Mouse (Mus musculus) thymus, postnatal 14 days (tissue): ENCODE results near the gene Kcnh5.

ENCODE experiments used
- DNase-seq: peaks from one replicate; pipeline ENCODE4 v3.0.0; 2021

The Kcnh5 gene

DNA sequence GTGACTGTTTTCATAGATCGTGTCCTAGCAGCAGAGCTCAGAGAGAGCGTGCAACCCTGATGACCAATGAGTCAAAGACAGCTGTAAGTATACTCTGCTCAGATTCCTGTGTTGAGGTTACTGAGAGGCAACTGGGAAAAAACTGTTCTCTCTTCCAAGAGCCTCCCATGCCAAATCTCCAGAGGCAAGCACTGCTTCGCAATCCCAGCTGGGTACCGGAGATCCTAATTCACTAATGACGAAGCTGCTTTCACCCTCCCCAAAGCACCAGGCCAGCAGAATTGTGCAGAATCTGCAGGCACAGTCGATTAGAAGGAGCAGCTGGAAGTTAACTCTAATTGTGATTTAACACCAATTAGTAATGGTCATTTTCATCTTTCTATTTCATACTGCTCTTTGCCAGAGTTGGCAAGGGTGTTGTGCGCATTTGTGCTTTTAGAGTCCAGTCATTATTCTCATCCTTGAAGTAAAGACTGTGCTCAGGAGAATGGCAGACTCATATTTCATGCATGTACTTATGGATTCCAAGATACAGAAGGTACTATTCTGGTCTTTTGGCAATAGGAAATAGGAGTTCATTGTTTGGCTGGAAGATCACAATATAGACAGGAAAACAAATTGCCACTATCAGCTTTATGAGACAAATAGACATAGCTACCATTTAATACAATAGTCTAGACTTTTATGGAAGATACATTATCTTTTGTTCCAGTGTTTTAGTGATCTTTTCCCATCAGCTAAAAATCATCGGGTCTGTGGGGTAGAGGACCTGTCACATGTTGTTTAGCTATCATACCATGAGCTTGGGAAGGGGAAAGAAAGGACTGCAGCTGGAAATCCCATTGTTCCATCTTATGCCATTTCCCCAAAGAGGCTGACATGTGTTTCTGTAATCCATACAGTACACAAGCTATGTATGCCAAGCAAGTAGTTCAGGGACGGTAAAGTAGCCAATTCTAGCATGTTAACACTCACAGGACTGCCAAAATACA is 225.7 kb downstream of the Kcnh5 start:
- DNase-seq, result no peak

DNA sequence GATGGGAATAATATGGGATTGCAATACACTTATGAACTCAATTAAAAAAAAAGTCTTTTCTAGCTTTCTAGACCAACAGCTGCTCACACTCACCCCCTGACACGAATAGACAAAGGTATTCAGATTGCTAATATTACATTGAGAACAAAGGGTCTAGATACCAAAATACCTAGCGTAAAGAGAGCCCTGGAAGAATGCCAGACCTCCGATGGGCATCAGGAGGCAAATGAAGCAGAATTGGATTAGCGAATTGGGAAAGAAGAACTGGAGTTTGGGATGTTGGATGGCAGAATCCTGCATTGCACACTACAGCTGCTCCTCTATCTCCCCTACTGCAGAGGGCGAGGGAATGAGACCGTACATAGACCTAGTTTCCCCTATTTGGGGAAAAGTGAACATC is 275.8 kb downstream of the Kcnh5 start:
- DNase-seq, result no peak

DNA sequence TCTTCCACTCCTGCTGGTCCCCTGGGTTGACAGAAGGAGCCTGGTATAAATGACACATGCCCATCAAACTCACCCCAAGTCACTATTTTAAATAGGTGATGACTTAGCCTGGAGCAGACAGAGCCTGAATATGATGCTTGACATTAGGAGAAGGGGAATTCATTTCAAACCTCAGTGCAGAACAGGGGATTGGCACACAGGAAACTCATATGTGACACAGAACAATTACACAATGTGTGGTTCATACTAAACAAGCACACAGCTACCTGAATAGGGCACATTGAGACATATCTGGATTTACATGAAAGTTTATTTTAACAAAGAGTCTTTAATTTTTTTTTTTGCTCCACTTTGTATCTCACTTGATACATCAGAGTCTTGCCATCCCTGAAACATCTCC is 276.4 kb downstream of the Kcnh5 start:
- DNase-seq, result no peak

DNA sequence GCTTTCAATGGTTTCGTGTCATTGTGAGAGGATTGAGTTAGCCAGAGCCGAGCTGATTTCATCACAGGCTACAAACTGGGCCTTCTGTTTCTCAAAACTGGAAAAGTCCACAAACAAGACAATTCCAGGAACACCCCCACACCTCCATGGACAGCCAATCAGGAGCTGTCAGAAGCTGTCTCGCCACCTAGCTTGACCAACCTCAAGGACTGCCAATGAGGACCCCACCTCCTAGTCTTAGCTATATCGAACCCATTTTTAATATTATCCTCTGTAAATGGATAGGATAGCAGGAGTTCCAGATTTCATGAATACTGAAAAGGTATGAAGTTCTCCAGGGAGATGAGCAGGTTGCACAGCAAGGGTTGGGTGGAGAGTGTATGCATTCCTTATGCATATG is 278.1 kb downstream of the Kcnh5 start:
- no peak for DNase-seq

DNA sequence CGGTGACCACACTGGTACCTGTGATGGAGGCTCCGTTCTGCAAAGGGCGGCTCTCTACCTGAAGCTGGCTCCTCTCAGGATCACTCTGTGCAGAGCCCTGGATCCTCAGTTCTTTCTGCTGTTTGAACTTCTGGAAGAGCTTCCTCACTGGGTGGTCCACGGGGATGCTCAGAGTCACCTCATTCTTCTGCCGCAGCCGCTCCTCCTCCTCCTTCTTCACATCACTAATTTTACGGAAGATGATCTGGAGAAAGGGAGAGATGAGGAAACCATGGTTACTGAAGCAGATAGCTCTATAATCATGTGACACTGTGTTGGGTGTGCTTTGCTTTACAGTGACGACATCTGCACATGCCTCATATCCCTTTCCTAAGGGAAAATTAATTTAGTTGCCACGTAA is 278.9 kb downstream of the Kcnh5 start:
- no peak for DNase-seq

DNA sequence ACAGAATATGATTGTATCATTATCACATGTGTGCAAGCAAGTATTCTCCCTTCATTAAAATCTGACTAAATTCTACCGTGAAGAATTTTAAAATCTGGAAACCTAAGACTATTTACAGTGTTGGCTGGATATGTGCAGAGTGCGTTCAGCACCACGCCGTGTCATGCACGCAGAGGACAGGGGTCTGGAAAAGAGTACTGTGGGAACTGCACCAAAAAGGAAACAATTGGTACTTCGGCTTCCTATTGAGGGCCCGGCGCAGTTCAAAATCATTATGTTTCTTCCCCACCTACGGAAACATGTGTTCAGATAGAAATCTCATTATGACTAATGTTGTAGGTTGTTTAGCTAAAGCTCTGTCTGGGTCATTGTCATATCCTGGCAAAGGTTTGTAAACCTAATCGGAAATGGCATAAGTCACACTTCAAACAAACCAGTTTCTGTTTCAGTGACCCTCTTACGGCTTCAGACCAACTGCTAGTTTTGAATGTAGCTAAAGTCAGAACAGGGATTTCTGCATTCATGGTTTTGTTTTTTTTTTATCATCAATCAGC is 282.2 kb downstream of the Kcnh5 start:
- no peak for DNase-seq

DNA sequence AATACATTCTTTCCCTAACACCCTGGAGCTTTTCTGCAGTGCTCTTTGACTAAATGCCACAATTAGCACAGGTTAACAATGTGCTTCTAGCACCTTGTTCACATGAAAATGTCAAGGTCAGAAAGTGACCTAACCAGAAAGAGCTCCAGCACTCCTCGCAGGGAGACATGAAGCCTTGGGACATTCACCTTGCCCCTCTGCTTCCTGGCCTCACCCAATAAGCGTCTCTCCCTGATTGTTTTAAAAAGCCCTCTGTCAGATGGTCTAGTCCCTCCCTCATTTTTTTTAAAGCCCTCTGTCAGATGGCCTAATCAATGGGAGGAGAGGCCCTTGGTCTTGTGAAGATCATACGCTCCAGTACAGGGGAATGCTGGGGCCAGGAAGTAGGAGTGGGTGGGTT is 287.7 kb downstream of the Kcnh5 start:
- no peak for DNase-seq

DNA sequence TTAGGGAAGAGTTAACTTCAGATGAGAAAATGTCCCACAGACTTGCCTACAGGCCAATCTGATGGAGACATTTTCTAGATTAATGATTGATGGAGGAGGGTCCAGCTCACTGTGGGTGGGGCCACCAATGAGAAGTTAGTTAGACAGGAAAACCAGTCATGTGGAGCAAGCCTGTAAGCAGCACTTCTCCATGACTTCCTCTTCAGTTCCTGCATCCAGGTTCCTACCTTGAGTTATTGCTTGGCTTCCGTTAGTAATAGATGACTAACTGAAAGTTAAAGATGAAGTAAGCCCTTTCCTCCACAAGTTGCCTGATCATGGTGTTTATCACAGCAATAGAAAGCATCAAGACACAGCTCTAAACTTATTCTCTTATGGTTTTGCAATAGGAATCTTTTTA is 290.1 kb downstream of the Kcnh5 start:
- no peak for DNase-seq

DNA sequence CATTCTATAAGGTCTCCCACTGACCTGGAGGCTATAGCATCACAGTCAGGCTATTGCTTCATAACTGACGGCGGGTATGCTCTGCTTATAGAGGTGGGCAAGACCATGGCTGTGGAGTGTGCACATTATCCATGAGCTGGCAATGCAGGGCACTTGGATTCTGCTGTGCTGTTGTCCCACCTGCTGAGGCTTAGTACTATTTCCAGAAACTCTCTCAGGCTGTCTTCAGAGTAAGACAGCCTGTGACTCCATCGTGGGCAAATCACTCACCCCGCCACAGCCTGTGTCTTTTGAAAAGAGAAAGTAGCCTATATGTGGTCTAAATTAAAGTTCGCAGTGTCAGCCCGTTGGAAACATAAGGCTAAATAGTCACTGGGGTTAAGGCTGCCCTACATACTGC is 295.8 kb downstream of the Kcnh5 start:
- DNase-seq, result no peak

DNA sequence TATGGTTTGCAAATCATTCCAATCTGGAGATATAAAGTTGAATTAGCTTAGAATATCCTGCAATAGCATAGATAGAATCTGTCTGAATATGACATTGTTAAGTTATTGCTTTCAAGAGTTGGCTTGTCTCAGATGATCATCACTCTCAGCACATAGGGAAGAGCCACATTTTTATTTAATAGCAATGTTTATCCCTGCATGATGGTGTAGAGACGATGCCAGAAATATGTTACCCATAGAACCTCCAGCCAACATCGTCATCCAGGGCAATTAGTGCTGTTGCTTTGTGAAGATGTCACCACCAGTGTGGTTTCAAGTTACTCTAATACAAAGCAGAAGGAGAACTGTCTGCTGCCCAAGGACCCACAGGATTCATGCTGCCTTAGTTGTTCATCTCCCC is 321.5 kb downstream of the Kcnh5 start:
- no peak for DNase-seq

DNA sequence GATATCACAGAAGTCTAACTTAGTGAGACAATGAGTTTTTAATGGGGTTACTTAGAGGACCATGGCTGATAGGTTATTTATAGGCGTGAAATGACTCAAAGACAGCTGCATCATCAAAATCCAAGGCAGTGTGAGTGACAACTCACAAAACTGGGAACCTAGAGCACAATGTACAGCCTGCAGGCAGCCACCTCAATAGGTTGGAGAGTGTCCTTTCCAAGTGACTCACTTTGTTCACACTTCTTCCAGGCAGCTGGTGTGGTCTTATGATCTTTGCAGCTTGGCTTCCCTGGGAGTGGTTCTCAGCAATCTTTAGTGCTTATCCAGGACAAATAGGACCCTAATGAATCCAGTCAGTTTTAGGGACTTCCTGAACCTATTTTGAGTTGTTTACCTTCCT is 322.9 kb downstream of the Kcnh5 start:
- no peak for DNase-seq

DNA sequence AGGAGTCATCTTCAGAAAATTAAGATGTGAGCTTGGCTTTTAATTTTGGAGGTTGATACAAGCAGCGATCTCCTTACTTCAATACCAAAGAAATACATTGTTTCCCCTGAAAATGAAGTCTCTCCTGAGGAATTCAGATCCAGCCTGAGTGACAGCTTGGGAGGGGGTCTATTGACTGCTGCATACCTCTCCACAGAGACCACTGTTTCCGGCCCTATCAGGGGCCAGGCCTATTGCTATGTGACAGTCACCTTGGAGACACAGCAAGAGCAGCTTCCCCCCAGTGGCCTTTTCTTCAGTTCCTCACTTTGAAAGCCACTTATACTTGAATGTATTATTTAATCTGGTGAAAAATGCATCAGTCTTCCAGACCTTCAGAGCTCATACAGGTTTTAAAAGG is 326.8 kb downstream of the Kcnh5 start:
- DNase-seq, result no peak

DNA sequence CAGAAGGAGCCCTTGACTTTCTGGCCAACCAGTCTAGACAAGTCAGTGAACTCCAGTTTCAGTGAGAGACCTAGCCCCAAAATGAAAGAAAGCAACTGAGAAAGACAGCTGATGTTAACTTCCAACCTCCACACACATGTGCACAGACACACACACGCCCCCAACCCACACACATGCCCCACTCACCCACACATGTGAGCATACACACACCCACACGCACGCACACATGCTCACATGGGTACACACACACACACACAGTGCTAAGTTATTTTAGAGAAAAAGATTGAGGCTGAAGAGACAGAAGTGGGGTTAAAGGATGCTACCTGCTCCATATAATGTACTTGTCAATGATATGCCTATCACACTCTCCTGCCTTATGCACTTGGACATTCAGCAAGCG is 327.2 kb downstream of the Kcnh5 start:
- no peak for DNase-seq

DNA sequence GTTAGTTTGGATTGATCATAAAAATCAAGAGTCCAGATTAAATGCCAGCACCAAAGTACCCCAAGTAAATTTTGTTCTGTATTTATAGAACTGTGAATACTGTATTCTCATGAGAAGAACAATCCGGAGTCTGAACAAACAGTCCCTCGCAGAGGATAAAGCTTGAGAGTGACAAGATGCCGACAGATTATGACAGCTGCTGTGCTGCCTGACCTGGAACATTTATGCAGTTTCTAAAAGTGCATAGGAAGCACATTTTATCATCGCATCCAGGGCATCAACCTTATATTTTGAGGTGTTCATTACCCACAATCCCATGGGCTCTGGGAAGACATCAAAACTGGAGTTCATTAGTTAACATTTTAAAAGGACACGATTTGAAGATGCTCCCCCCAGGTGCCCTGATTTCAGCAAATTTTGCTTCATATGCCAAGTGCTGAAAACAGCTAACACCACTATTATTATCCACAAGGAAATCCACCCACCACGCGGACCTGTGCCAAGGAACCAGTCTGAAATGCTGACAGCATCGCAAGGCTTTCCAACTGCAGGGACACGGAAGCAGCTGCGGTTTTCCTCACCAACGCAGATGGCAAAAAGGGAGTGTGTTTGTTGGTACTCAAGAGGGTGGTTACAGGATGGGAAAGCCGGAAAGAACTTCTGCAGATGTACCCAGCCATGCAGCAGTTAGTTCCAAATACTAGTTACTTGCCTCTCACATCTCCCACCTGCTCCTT is 328.4 kb downstream of the Kcnh5 start:
- no peak for DNase-seq
